Mouse (Mus musculus) stomach, embryonic 14.5 days (tissue): Measurements from ENCODE around the gene Lhfpl3. TPM values are rescaled to one million over a fixed set of nuclear protein-coding genes. Genes with fewer than 3 reads are reported as not detected.

Experiments
- microRNA-seq: library from miRNA; unstranded; fragments of <30 nt; microRNA quantifications from one replicate; pipeline ENCODE4, GENCODE M21; 2016
- polyA plus RNA-seq: library from polyadenylated mRNA; unstranded; fragments of >200 nt; fragmentation: Nextera tagmentation; extraction: Ambion mirVana; gene quantifications from 2 replicates; pipeline ENCODE4 v1.2.1, GENCODE M21; 2014

Gene Lhfpl3
- polyA plus RNA-seq, 1 experiment from 2014 or later = 0.46 TPM

Small RNA genes lying within 50 kb of the gene (microRNA-seq; reads per million reads assigned to microRNA genes)
- gene Gm28022 (not detected), gene Gm44363 (not detected)

Other genes with a start within 250 kb of the Lhfpl3 start
- gene Orc5, start 195.6 kb upstream of the Lhfpl3 start, polyA plus RNA-seq = 40.1 and 46.6 TPM in 2 replicates